Mouse (Mus musculus) ovary, postnatal 10 days (tissue): ENCODE data around the gene Rab34.

ENCODE experiments used
- DNase-seq: peaks from one replicate; pipeline ENCODE4 v3.0.0; 2022; ENCODE audit warnings: low spot score

Rab34 gene

DNA sequence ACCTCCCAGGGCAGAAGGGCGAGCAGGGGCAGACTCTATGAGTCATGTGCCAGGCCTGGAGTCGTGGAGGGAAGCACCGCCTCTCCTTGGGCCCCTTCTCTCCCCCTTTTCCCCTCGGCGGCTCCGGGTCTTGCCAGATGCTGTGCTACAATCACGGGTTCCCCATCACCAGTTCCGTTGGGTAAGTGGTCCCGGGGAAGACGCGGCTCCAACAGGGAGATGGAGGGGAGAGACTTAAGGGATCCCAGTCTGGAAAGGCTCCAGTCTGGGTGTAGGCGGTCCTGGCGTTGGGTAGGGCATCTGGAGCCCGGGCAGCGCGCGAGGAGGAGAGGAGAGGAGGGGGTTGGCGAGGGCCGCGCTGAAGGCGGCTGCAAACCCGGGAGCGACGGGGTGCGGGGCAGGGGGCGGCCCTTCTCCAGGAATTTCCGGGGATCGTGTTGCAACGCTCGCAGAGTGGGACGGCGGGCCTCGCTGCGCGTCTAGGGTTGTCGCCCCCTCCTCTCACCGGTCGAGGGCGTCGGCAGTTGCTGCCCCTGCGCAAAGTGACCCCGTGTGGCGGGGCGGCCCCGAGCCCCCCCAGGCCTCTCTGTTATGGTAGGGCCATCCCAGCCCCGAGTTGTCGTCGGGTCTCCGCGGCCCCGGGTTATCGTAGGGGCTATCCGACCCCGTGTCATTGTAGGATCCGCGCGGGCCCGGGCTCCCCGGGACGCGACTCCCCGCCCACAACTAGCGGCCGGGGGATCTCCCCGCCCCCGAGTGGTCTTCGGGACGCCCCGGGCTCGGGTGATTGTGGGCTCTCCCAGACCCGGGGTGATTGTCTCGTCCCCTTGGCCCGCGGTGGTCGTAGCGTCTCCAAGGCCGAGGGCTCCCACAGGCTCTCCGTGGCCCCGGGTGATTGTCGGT lies at the start of gene Rab34:
Gene Rab34 (plus strand): TSS at position 100 of the 903 bp plus-strand sequence.
- DNase-seq, result peak; percentile 82

DNA sequence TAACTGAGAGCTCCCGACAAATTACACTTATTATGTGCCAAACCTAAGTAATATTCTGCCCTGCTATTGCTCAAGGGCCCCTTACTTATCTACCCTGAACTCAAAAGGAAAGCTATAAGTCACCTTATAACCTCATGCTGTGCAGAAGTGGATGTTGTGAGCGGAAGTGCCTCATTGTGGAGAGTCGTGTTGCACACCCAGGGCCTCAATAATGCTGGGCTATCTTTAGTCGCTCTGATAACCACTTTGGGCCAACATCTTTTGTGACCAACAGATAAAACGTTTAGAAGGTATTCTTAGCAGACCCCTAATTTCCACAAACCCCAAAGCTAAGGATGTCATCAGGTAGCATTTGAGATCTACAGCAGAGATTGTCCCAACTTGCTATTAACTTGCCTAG lies 47.6 kb upstream of the Rab34 start:
- no peak for DNase-seq

DNA sequence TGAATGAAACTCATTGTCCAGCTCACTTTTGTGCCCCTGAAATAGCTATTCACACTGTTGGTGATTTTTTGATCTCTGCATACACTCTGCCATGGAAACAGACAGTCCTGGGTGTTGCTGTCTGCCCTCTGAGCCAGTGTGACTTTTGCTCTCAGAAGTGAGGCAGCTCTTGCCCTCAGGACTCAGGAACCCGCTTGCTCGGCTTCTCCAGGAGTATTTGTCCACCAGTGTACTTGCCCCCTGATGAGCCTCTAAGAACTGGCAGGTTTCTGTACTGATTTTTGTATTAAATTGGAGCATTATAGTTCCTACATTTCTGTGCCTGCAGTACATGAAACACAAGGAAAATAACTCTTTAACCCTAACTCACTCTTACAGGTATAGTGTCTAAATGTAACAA lies 44.7 kb upstream of the Rab34 start:
- no peak for DNase-seq

DNA sequence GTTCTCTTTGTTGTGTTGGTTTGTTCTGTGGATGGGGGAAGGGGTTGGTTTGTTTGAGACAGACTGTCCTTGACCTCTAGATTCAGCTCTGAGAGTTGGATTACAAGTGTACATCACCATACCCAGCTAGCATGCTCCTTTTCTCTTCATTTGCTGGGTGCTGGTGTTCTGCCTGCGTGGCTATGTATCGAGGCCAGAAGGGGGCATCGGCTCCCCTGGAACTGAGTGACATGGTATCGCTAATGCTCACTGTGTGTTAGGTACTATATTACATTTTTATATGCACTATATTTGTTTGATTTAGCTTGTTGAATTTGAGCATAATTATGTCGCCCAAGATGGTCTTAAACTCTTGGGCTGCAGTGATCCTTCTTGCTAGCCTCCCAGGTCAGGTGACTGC lies 42.1 kb upstream of the Rab34 start:
- DNase-seq, result no peak

DNA sequence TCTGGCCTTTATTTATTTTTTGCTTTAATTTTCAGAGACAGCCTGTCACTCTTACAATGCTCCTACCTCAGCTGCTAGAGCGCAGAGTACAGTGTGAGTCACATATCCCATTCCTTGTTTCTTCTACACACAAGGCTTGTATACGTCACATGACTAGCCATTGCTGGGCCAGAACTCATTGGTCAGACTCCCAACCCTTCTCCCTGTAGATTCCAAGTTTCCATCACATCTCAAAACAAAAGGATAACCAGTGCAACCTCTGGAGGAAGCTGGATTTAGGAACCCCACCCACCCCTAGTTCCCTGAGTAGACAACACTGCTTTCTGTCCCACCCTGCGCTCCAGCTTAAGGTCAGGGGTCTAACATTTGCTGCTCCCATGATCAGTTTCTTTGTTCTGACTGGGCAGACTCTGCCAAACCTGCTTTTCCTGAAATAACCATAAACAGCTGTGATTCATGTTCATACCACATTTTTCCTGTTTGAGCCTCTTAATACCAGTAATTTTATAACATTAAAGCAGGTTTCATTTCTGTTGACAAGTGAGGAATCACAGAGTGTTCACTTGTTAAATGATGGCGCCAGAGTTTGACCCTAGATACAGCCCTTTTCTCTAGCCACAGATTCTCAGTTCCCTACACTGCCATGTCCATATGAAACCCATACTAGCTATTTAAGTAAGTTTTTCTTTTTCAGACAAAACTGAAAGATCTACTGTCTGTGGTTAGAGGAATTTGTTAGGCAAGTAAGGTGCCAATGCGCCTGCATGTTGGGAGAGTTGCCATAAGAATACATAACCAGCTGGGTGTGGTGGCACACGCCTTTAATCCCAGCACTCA lies 41.3 kb upstream of the Rab34 start:
- no peak for DNase-seq

DNA sequence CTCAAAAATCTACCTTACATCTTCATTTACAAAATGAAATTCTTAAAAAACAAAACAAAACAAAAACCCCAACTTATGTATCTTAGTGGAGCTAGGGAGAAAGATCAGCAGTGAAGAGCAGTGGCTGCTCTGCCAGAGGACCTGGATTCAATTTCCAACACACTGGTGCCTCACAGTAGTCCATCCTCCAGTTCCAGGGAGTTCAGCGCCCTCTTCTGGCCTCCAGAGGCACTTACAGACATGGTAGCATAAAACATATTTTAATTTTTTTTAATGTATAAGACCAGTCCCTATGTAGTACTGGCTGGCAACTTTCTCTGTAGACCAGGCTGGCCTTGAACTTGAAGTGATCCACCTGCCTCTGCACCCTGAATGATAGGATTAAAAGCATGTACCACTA lies 37.1 kb upstream of the Rab34 start:
- no peak for DNase-seq

DNA sequence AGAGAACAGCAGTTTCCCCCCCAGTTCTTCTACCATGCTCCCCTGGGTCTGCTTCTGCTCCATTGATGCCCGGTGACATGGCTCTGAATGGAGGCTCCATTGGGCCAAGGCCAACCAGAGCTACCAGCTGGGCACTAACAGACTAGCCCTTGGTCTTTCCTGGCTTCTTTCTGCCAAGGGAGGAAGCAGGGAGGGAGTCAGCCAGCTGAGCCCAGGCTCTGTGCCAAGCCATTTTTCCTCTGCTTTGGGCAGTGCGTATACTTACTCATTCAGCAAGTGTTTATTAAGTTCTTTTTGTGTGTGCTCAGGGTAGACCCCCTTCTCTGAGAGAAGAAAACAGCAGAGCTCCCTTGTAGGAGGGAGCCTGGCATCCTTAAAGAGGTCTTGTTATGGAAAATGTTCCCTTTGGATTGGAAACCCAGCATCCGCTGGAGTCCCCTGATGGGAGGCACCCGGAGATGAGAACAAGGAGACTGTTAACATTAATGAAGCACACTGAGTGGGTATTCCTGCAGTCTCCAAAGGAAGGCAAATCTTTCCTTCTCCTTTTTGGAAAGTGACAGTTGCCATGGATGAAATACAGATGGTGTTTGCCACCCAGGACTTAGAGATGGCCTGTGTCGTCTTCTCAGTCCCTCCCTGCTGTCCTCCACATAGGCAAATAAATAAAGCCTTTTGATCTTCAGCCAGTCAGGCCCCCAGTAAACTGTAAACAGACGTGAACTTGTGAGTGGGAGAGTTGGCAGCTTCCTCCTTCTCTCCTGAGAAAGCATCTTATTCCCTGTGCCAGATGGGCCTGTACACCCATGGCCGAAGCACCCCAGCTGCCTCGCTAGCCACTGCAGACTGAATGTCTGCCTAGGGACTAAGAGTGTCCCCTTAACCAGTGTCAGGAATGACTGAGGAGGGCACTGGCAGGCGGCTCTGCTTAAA lies 35.7 kb upstream of the Rab34 start:
- no peak for DNase-seq

DNA sequence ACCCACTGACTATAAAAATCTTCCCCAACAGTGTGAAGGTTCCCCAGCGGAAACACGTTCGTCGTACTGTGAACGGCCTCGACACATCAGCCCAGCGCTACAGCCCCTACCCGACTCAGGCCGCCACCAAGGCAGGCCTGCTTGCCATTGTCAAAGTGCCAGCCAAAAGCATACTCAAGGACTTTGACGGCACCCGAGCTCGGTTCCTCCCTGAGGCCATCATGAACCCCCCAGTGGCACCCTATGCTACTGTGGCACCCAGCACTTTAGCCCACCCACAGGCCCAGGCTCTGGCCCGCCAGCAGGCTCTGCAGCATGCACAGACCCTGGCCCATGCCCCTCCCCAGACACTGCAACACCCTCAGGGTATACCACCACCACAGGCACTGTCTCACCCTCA lies 34.5 kb upstream of the Rab34 start:
- DNase-seq, result no peak

DNA sequence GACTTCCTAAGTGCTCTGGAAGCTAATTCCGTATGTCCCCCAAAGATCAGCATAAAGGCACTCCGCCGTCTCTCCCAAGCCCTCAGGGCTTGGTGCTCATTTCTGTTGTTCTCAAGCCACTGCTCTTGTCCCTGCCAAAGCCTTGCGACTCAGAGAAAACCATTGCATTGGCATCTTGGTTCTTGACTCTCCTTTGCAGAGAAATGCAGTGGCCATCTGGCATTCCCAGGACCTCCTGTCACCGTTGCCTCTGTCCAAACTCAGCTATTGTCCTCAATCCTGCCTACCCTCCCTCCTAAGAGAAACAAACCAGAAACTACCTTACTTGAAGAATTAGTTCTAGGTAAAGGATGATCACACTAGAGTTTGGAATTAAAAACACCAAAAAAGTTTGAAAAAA lies 32.6 kb upstream of the Rab34 start:
- DNase-seq, result no peak

DNA sequence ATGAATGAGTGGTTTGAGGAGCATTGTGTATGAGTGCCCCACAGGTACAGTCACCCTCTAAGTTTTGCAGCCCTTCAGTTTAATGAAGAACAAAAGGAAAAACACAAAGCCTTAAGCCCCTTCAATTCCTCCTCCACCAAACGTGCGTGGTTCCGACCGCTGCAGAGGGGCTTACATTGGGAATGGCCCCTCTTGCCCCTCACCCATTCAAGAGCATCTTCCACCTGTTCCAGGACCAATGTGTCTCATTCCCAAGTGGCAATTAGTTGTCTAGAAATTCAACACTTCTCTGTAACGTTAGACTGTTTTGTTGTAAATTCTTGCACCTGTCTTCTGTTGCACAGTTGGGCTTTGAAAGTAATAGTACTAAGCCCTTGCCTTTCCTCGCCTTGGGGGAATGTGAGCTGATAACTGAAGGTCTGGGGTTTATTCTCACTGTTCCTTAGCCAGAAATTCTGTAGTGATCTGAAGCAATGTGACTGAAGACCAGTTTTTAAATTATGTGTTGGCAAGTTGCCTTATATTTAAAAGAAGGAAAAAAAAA lies 32.0 kb upstream of the Rab34 start:
- DNase-seq, result no peak

DNA sequence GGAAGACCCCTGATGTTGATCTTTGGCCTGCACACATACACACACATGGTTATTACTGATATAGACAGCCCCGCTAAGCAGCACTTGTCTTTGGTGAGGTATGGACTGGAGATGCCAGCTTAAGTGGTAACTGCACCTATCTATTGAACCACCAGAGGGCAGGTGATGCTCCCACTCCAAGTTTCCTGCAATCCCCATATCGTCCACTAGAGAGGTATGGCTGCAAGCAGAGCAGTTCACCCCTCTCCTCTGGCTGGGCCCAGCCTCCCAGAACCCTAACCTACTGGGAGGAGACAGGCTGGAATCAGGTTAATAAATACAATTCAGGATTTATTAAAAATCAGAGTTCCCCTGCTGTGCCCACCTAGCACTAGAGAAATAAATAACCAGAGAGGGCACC lies 29.1 kb upstream of the Rab34 start:
- DNase-seq, result no peak

DNA sequence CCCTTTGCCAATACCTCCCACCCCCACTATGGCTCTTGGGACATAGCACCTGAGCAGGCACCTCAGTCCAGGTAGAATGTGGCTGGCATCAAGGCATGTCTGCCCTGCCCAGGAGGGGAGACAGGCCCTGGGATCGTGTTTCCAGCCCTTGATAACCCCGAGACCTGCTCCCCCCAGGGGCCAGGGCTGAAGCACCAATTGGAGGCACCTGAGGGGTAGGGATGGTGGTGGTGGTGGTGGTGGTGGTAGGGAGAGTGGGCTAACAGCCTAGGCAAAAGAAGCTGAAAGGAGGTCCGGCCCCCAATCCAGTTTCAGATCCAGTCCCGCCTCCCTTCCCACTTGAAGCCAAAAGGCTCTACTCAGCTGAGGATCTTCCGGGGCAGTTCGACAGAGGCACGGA lies 28.7 kb upstream of the Rab34 start:
- DNase-seq, result no peak

DNA sequence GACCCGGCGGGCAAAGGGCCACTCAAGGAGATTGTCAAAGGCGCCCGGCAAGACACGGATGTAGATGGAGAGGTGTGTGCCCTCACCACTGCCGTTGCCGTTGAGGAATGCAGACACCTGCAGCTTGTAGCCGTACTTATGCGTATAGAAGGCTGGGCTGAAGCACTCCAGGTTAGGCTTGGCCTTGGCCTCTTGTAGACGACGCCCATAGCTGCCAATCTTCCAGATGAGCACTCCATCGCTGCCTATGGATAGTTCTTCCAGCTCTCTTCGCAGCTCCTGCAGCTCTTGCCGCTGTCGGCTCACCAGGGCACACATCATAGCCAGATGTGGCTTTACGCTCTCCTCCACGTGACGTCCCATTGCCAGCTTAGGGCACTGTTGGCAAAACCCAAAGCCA lies 28.1 kb upstream of the Rab34 start:
- DNase-seq, result no peak

DNA sequence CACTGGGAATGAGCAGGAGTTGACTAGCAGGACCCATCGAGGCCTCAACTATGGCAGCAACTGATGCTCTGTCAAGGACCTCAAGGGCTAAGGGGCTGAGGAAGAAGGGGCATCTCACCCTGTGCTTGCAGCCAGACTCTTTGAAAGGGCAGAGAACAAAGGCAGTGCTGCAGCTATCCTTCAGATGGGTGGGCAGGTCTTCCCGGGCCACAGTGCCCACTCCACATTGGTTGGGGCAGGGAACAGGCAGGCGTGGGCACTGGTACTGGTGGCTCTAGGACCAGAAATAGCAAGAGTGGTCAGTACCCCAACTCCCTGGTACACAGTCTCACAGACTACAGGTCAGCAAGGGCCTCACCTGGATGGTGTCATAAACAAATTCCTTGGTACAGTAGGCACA lies 27.6 kb upstream of the Rab34 start:
- DNase-seq, result no peak

DNA sequence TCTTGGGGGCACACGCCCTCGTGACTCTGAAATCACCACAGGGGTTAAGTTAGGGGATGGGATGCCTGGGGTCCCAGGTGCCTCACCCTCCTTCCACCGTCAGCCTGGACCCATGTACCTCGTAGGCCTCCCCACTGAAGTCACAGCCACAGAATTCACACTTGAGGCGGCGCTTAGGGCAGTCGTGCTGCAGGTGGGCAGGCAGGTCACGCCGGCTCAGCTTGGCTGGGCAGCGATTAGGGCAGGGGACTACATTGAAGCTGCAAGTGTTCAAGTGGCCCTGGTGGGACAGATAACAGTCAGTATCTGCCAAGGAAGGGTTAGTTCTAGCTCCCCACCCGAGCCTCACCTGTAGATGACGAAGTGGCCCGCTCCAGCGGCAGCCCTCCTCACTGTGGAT lies 27.1 kb upstream of the Rab34 start:
- no peak for DNase-seq

DNA sequence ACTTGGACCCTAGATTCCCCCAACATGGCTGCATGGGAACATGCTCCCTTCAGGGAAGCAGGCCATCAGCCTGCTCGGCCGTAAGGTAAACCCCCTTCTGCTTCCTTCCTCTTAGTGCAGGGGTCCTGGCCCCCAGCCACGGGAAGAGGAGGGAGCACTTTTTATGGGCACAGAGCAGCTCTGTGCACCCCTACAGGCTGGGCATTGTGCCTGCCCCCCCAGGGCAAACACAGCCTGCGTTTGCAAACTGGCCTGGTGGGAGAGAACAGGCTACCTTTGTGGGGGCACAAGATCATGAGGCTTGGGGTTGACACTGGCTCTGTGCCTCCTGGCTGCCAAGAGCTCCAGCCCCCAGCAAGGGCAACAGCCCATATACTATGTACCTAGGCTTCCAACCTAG lies 26.3 kb upstream of the Rab34 start:
- DNase-seq, result no peak

DNA sequence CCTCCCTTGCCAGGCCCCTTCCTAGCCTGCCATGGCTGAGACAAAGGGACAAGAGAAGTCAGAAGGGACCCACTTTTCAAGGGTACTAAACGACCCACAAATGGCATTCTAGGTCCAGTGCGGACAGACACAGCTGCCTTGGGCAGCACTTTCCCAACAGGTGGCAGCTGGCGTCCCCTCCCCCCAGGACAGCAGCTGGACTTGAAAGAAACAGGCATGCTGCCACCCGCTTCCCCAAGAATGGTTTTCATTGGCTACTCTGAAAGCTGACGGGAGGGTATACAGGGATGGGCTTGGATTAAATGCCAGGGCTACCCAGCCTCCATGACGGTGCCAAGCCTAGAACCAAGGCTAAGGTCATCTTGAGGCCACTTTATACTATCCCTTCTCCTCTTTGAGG lies 25.7 kb upstream of the Rab34 start:
- DNase-seq, result no peak

DNA sequence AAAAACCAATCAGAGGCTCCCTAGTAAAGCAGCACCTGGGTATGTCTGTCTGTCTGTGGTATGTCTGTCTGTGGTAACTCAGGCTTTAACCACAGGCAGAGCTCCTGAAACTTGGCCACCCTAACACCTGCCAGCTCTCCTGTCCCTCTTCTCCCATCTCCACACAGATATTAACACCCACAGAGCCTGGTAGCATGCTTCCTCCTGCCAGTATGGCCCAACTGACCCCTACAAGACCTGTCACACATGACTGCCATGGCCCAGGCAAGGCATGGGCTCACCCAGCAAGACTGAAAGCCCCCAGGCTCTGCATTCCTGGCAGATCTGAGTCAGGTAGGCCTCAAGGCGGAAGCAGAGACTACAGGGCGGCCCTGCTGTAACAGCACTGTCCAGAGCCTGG lies 25.2 kb upstream of the Rab34 start:
- DNase-seq, result no peak

DNA sequence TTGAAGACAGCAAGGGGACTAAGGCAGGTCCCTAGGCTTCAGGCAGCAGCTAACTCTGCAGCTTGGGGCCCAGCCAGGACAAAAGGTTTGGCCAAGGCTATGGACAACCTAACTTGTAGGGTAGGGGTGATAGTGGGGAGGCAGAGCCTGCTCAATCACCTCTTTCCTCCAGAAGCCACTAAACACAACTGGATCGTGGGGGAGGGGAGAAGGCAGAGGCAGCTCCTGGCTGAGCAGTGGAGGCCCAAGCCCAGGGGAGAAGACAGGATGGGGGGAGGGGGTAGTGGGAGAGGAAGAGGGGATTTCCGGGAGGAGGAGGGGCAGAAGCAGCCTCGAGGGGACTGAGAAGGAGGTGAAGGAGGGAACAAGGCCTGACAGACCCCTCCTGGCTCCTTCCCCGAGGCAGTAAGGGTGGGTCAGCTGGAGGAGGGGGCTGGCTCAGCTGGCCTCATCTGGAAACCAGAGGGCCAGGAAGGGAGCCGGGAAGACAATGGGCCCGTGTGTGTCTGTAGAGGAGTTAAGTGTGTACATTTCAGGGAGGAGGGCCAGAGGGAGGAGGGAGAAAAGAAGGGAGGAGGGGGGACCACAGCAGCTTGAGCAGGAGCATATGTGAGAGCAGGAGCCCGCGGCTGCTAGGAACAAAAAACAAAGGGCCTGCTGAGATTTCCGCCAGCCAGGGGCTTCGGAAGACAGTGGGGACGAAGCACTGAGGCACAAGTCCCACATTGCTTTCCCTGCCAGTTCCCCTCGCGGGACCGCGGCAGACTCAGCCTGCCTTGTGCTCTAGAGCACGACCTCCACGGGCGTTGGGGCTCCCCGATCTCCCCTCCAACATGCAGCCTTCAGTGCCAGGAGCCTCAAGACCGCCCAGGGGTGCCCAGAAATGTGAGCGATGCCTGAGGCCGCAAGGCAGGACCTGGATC lies 24.3 kb upstream of the Rab34 start:
- peak; percentile 62 for DNase-seq

DNA sequence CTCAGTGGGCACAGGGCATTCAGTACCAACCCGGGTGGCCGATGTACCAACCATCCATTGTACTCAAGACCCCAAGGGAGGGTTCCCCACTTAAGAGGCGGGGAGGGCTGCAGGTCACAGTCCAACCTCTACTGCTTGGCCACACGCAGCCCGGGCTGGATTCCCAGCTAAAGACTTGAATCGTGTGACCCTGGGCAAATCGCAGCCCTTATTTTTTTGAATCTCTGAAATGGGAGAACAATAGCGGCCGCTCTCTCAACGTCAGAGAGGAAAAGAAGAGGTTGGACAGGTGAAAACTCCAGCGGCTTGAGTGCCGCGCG lies 23.7 kb upstream of the Rab34 start:
- DNase-seq, result no peak
